Mouse (Mus musculus) heart, adult 18-20 months (tissue): ENCODE measurements around the gene 4930595D18Rik. TPM values are rescaled to one million over a fixed set of nuclear protein-coding genes. Genes with fewer than 3 reads are reported as not detected.

Experiments
- DNase-seq, 2 experiments: peaks; one replicate each; pipeline ENCODE4 v3.0.0; 2021 to 2022; ENCODE audit warnings: mixed read lengths in 1 of 2
- total RNA-seq, 2 experiments: library from RNA; stranded (reverse); gene quantifications; 2 replicates each; pipeline ENCODE4 v1.2.3; 2021

4930595D18Rik gene
- total RNA-seq, 2 experiments from 2014 or later, result not detected

DNA sequence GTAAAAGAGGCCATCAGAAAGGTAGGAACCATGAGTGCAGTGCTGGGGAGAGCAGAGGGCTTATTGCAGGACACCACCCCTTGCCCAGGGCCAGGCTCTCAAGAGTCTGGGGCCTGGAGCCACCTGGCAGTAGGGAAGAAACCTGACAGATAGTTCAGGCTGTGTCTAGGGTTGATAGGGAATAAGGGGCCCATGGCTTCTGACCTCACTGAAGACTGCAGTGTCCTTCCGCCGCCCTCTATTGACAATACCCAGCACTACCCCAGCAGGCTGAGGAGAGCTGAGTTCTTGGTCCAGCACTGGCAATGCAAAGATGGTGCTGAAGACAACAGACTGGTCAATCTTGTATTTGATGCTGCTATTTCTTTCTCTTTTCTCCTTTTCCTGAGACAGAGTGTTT lies 47.2 kb downstream of the 4930595D18Rik start:
- DNase-seq, result no peak

DNA sequence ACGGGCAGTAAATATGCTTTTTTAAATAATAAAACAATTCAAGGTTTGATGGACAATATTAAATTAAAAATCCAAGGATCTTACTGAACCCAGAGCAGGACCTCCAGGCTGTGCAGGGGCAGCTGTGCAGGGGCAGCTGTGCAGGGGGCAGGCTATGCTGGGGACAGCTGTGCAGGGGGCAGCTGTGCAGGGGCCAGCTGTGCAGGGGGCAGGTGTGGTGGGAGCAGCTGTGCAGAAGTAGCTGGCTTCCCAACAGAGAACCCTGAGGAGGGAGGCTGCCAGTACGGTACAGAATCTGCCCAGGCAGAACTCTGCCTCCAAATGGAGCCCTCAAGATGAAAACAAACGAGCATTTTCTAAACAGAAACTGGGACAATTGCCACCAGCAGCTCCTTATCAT lies 48.3 kb downstream of the 4930595D18Rik start:
- no peak for DNase-seq

DNA sequence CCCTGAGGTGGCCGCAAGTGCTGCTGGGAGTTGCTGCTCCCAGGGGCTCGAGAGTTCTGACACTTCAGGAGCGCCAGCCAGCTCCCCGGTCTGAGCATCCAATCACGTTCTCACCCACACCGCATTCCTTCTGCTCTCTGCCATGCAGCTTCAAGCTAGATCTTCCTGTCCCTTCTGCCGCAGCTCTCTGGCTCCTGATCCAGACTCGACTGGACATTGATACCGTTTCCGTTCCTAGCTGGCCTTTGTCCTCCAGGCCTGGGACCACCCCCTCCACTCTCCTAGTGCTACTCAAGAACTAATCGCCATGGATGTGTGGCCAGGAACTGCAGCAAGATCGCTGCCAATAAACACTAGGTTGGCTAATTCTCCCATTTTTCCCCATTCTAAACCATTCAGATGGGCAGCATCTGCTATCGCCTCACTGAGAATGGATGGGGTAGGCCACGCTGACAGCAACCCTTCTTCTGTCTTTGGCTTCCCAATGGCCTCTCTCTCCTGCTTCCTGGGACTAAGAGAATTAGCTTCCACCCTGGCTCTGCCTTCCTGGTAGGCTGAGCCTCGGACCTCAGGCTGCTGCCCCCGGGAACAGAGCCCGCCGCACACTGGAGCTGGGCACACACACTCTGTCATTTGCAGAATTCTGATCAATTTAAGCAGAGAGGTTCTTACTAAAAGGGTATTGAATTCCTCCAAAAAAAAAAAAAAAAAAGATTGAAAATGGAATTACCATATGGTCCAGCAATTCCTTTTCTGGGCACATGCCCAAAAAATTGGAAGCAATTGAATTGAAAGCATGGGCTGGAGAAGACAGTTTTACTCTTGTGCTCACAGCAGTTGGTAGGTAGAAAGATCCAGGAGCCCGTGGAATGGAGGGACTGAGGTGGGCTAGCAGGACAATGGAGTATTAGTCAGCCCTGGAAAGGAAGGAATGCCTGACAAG lies 49.2 kb downstream of the 4930595D18Rik start:
- DNase-seq, result peak; percentile 44 to 49

DNA sequence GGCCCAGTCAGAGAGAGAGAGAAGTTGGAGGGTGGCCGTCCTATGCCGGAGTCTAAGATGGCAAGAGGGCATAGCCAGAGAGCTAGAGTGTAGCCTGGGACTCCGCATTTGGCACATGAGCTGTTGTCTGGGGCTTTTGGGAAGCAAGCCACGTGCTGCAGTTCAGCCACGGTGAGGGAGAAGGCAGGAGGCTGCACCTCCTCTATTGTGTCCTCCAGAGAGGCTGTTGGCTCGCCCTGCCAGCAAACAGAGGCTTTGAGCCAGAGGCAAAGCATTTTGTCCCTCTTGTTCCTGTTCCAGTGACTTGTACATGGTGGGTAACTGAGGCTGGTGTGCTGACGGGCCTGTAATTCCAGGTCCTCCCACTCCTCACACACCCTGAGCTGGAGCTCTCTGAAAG lies 50.1 kb downstream of the 4930595D18Rik start:
- DNase-seq, result peak in 1 of 2 experiments; percentile 10

DNA sequence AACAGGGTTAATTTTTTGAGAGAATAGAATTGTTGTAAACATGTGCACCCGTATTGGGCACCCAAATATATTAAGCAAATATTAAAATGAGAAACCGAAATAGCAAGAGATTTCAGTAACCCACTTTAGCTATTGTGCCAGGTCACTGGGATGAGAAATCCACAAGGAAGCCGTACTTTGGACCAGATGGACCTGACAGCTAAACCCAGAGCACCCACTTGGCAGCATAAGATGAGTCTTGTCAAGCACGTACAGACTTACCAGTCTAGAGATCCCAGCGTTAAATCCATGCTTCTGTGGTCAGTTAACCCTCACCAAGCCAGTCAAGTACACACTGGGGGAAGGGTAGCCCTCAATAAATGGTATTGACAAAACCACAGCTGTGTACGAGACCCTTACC lies 58.6 kb downstream of the 4930595D18Rik start:
- DNase-seq, result no peak

DNA sequence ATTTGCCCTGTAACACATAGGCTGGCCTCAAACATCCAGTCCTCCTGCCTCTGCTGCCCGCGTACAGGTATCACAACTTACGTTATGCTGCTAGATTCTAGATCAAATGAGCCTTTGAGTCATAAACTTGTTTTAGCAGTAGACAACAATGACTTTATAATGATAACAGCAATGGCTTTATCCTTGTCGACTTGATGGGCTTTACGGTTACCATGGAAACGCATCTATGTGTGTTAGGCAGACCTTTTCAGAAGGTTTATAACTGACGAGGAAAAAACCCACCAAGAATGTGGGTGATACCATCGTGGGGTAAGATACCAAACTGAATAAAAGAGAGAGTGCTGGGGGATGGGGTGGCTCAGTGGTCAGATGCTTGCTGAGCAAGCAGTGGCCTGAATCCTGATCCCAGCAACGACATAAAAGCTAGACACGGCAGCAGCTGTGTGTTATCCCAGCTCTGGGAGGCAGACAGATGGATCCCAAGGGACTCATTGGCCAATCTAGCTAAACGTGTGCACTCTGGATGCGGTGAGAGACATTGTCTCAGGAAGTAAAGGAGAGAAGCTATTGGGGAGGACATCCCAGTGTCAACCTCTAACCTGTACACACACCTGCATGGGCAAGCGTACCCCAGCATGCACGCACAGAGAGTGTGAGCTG lies 59.6 kb downstream of the 4930595D18Rik start:
- no peak for DNase-seq

DNA sequence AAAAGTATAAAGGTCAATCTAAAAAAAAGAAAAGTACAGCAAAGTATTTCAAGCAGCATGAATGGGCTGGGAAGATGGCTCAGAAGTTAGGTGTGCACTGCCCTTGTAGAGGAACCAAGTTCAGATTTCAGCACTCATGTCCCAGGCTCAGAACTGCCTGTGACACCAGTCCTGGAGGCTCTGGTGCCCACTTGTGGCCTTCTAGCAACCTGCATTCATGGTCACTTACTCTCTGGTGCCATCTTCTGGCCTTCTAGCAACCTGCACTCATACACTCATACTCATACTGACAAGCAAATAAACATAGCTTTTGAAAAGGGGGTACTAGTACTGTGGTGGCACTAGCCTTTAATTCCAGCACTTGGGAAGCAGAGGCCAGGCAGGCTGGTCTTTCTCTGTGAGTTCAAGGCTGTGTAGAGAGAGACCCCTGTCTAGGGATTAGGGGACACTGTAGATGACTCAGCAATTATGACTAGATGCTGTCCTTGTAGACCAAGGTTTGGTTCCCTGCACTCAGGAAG lies 61.9 kb downstream of the 4930595D18Rik start:
- no peak for DNase-seq

DNA sequence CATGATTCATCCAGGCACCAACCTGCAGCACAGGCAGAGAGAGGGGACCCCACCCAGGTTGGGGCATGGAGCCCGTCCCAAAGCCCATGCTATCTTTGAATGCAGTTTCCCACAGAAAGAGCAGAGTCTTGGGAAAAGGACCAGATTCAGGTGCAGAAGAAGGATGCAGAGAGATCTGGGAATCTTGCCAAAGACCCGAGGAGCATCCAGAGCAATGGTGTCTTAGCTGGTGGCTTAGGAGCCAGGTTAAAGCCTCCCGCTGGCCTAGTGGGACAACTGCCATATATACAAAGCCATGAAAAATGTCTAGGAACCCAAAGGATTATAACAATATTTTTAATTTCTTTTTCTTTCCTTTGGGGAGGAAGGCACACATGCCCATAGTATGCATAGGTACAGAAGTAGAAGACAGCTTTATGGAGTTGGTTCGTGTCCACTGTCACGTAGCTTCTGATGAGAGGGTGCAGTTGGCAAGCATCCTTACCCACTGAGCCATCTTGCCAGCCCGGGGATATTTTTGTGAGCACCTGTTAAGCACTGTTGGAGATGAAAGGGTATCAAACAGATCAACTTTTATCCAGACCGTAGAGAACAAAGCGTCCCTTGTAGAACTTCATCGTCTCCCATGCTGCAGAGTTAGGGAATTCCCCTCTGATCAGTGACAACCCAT lies 63.2 kb downstream of the 4930595D18Rik start:
- DNase-seq, result no peak

DNA sequence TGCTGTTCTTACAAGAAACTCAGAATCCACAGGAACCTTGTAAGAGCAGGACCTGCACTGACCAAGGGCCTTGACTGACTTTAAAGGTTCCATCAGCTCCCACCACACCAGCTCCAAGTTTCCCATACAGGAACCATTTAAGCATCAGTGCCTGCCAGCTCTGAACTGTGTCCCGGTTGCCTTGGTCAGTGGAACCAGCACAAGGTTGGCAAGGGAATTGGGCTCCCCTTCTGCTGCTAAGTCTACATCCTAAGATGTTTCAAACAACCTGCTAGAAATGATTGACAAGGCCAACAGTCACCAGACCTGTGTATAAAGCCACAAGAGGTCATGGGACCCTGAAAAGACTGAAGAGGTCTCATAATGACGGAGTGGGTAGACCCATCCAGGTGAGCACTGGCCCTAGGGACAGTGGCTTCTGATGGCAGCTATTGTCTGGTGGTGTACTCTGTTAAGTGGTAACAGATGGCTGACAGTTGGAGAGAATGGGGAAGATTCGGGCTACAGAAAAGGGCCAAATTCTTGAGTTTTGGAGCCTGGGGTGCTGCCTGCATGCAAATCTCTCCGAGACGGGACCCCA lies 64.7 kb downstream of the 4930595D18Rik start:
- DNase-seq, result no peak

DNA sequence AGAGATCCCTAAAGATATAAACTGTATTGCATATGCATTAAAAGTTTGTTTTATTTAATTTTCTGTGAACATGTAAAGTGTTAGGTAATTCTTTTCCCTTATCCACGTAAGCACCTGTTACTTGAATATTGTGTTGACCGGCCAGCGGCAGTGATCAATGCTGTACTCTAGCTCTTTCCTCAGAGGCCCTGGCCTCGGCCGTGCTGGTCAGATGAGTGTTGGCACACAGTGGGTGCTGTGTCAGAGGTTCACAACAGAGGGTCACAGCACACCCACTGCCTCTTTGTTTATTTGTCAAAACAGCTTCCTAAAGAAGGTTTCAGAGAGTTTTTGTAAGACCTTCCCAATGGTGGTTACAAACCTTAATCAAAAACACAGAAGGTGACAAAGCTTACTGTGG lies 69.7 kb downstream of the 4930595D18Rik start:
- no peak for DNase-seq

DNA sequence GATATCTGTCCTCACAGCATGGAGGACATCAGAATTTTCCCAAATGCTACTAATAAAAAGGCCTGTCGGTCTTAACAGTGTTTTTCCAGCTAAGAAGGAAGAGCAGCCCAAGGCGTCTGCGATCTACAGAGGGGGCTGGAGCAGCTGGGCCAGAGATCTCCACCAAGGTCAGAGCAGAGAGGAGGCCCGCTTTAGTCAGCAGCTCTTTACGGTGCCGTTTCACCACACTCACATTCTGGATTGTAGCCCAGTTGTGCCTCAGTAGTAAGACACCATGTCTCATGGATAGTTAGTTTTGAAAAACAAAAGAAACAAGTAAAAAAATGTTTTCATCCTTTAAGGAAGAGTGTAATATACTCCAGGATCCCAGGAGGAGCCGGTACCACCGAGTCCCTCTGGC lies 73.1 kb downstream of the 4930595D18Rik start:
- DNase-seq, result no peak

Other genes starting within 250 kb of the 4930595D18Rik start
- 10 to 100 TPM; 59.5 to 68.0 TPM for gene Ankrd9, start 205.5 kb downstream of the 4930595D18Rik start, total RNA-seq
- 10 to 100 TPM; 14.7 to 15.0 TPM for gene Rcor1, start 145.1 kb downstream of the 4930595D18Rik start, total RNA-seq
- gene Traf3, start 18.1 kb downstream of the 4930595D18Rik start, total RNA-seq, result 10 to 100 TPM; 14.2 to 14.3 TPM
- gene Amn, start 86.6 kb upstream of the 4930595D18Rik start, total RNA-seq, result not detected
- 10 to 100 TPM; 52.7 to 57.6 TPM for gene Cdc42bpb, start 193.2 kb upstream of the 4930595D18Rik start, total RNA-seq
- not detected for gene Lbhd2, start 222.3 kb upstream of the 4930595D18Rik start, total RNA-seq
- 1 to 10 TPM; 3.2 to 4.1 TPM for gene Exoc3l4, start 232.5 kb upstream of the 4930595D18Rik start, total RNA-seq